Mouse (Mus musculus) spleen, embryonic (tissue): ENCODE data around the gene Tsnax.

Source experiments
- CTCF ChIA-PET: fragments of 350-600 bp; sonication (Branson Sonifier 250); formaldehyde crosslinking; loops from one replicate; lab custom pipeline; 2022; lab: Charles Lee

The Tsnax gene

GRCm38 (mm10) chr8:125012695-125013627 is at the start of gene Tsnax:
Gene Tsnax, plus strand, starts transcription at chr8:125012997.
- CTCF ChIA-PET: no interaction called here

GRCm38 (mm10) chr8:124963246-124963645 is 49.6 kb upstream of the Tsnax start:
- CTCF ChIA-PET: no interaction called here

GRCm38 (mm10) chr8:124964966-124965365 is 47.8 kb upstream of the Tsnax start:
- CTCF ChIA-PET: no interaction called here

- CTCF ChIA-PET: no interaction called here
Observed at GRCm38 (mm10) chr8:124970312-124970933, 42.4 kb upstream of the Tsnax start.

- CTCF ChIA-PET: no interaction called here
Observed at GRCm38 (mm10) chr8:124973221-124973620, 39.6 kb upstream of the Tsnax start.

- CTCF ChIA-PET: no interaction called here
Observed at GRCm38 (mm10) chr8:124974254-124974653, 38.5 kb upstream of the Tsnax start.

- CTCF ChIA-PET: no interaction called here
Observed at GRCm38 (mm10) chr8:124976211-124976610, 36.6 kb upstream of the Tsnax start.

- CTCF ChIA-PET: no interaction called here
Observed at GRCm38 (mm10) chr8:124978026-124978425, 34.8 kb upstream of the Tsnax start.

- CTCF ChIA-PET: no interaction called here
Observed at GRCm38 (mm10) chr8:124980036-124980435, 32.8 kb upstream of the Tsnax start.

GRCm38 (mm10) chr8:124980828-124981227 is 32.0 kb upstream of the Tsnax start:
- CTCF ChIA-PET: no interaction called here

- CTCF ChIA-PET: no interaction called here
Observed at GRCm38 (mm10) chr8:124990923-124991667, 21.7 kb upstream of the Tsnax start.

GRCm38 (mm10) chr8:124991668-124991926 is 21.2 kb upstream of the Tsnax start:
- CTCF ChIA-PET: no interaction called here

- CTCF ChIA-PET: no interaction called here
Observed at GRCm38 (mm10) chr8:124995776-124996175, 17.0 kb upstream of the Tsnax start.

GRCm38 (mm10) chr8:125024085-125024484 is 11.3 kb downstream of the Tsnax start:
- CTCF ChIA-PET: no interaction called here

GRCm38 (mm10) chr8:125027211-125027610 is 14.4 kb downstream of the Tsnax start:
- CTCF ChIA-PET: no interaction called here

GRCm38 (mm10) chr8:125028841-125029240 is 16.0 kb downstream of the Tsnax start:
- CTCF ChIA-PET: no interaction called here

- CTCF ChIA-PET: no interaction called here
Observed at GRCm38 (mm10) chr8:125031276-125031675, 18.5 kb downstream of the Tsnax start.

GRCm38 (mm10) chr8:125034669-125035068 is 21.9 kb downstream of the Tsnax start:
- CTCF ChIA-PET: no interaction called here

GRCm38 (mm10) chr8:125037081-125037480 is 24.3 kb downstream of the Tsnax start:
- CTCF ChIA-PET: no interaction called here

GRCm38 (mm10) chr8:125038731-125039130 is 25.9 kb downstream of the Tsnax start:
- CTCF ChIA-PET: no interaction called here

GRCm38 (mm10) chr8:125040587-125041375 is 28.0 kb downstream of the Tsnax start:
- CTCF ChIA-PET: no interaction called here

GRCm38 (mm10) chr8:125041496-125041895 is 28.7 kb downstream of the Tsnax start:
- CTCF ChIA-PET: no interaction called here
